26 mouse cellular contexts compared by ENCODE assay signal in the genomic region with DNA sequence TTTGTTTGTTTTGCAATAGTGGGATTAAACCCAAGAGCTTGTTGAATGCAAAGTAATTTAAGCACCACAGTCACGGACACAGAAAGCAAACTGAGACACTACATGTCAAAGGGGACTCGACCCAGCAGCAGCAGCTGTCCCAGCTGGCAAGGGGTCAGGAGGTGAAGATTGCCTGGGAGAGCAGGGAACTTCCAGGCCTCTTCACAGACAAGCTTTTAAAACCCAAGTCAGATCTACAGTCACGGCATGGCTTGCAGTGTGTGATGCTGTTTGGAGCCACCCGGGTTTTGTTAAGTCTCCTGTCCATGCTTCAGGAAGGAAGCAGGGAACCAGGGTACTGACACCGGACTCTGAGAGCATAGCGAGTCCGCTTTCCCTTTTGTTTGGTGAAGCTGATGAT.
A peak's percentile ranks its signal among the peaks of the same experiment; 100 is the strongest.
DNase-seq lines count a peak whose midpoint lies in the region; ATAC-seq and TF ChIP-seq lines count a peak whose summit lies in the region.
"Had no signal": no experiment of that assay in that cellular context is flagged by ENCODE, and none has a peak within 500 bp of the region (broad histone marks: within the 10 kb centered on the region; RNA-seq: fewer than 3 reads in every experiment).

No protein-coding gene starts in this region.

- H3ac ChIP-seq in myocyte (ENCODE audit: control insufficient read depth, insufficient read length), result no peak overlapping the region

- no peak overlapping the region for H3K4me2 ChIP-seq in hindbrain, postnatal 0 days (ENCODE audit: low read depth, low read length)
- no peak overlapping the region for H3K4me2 ChIP-seq in midbrain, embryonic 14.5 days (ENCODE audit: low read length)
- H3K4me2 ChIP-seq in myocyte (ENCODE audit: low read depth), result no peak overlapping the region
- H3K4me2 ChIP-seq: embryonic facial prominence, embryonic 12.5 days; intestine, embryonic 15.5 days; kidney, embryonic 15.5 days; liver, embryonic 12.5 days; stomach, embryonic 15.5 days had no signal

- TF ChIP-seq POLR2A in myocyte (IDR thresholded peaks at IDR 0.05; ENCODE audit: insufficient read length, low read depth), result no peak

- 33% methylated on average over 7 of the region's 7 CpGs for WGBS in hindbrain, embryonic 10.5 days
- WGBS in hindbrain, postnatal 0 days, result 50% methylated on average over 7 of the region's 7 CpGs
- WGBS in midbrain, embryonic 10.5 days, result 35% methylated on average over 7 of the region's 7 CpGs
- 42% methylated on average over 7 of the region's 7 CpGs for WGBS in midbrain, embryonic 14.5 days

- H3K79me2 ChIP-seq in myocyte (ENCODE audit: control insufficient read depth, insufficient read depth), result no peaks in the 10 kb centered on the region

- H3K27me3 ChIP-seq in hindbrain, embryonic 10.5 days (ENCODE audit: insufficient read depth, poor library complexity, severe bottlenecking), result peaks cover 18% of the 10 kb centered on the region; the same call in 1 of the 2 replicates
- H3K27me3 ChIP-seq in hindbrain, postnatal 0 days (ENCODE audit: insufficient read depth, low read length), result no peaks in the 10 kb centered on the region
- peaks cover 69% of the 10 kb centered on the region for H3K27me3 ChIP-seq in midbrain, embryonic 10.5 days (ENCODE audit: low read depth, poor library complexity, severe bottlenecking)
- no peaks in the 10 kb centered on the region for H3K27me3 ChIP-seq in midbrain, embryonic 14.5 days (ENCODE audit: control insufficient read depth, insufficient read depth, low read length)
- no peaks in the 10 kb centered on the region for H3K27me3 ChIP-seq in myocyte (ENCODE audit: control insufficient read depth, insufficient read depth, insufficient read length)
- H3K27me3 ChIP-seq: embryonic facial prominence, embryonic 12.5 days; intestine, embryonic 15.5 days; Patski; stomach, embryonic 15.5 days had no signal

- TF ChIP-seq CTCF in hindbrain, postnatal 0 days (IDR thresholded peaks at IDR 0.05; ENCODE audit: low read depth), result no peak

- H3K4me1 ChIP-seq in hindbrain, embryonic 10.5 days (replicated peaks), result peaks cover 50% of the 10 kb centered on the region
- H3K4me1 ChIP-seq in hindbrain, postnatal 0 days (ENCODE audit: insufficient read depth, low read length), result 0 out of 2 replicates have a peak, but pooled peaks cover 12% of the 10 kb centered on the region
- H3K4me1 ChIP-seq in midbrain, embryonic 10.5 days, result peaks cover 52% of the 10 kb centered on the region
- peaks cover 10% of the 10 kb centered on the region; the same call in 1 of the 2 replicates for H3K4me1 ChIP-seq in midbrain, embryonic 14.5 days (ENCODE audit: control insufficient read depth, insufficient read depth, low read length)

- no peak for ATAC-seq in hindbrain, postnatal 0 days
- ATAC-seq in midbrain, embryonic 14.5 days (ENCODE audit: low FRiP score, low TSS enrichment), result no peak
- ATAC-seq: forebrain, embryonic 14.5 days; hindbrain, embryonic 16.5 days; intestine, embryonic 15.5 days; liver, embryonic 12.5 days; liver, postnatal 0 days; lung, postnatal 0 days; Patski had no signal

- no peaks in the 10 kb centered on the region for H3K36me3 ChIP-seq in hindbrain, embryonic 10.5 days
- no peaks in the 10 kb centered on the region for H3K36me3 ChIP-seq in hindbrain, postnatal 0 days (ENCODE audit: insufficient read depth, low read length)
- no peaks in the 10 kb centered on the region for H3K36me3 ChIP-seq in midbrain, embryonic 10.5 days
- H3K36me3 ChIP-seq in midbrain, embryonic 14.5 days (ENCODE audit: control insufficient read depth, insufficient read depth, low read length), result no peaks in the 10 kb centered on the region
- no peaks in the 10 kb centered on the region for H3K36me3 ChIP-seq in myocyte (ENCODE audit: control insufficient read depth, insufficient read depth)
- H3K36me3 ChIP-seq: embryonic facial prominence, embryonic 12.5 days; intestine, embryonic 15.5 days; kidney, embryonic 15.5 days; liver, embryonic 12.5 days; stomach, embryonic 15.5 days had no signal

- no peak overlapping the region for H3K4me3 ChIP-seq in hindbrain, embryonic 10.5 days
- no peak overlapping the region for H3K4me3 ChIP-seq in hindbrain, postnatal 0 days (ENCODE audit: low read length)
- no peak overlapping the region for H3K4me3 ChIP-seq in midbrain, embryonic 10.5 days
- H3K4me3 ChIP-seq in midbrain, embryonic 14.5 days (replicated peaks; ENCODE audit: low read depth, low read length), result no peak overlapping the region
- no peak overlapping the region for H3K4me3 ChIP-seq in myocyte
- H3K4me3 ChIP-seq: embryonic facial prominence, embryonic 12.5 days; intestine, embryonic 15.5 days; kidney, embryonic 15.5 days; liver, embryonic 12.5 days; stomach, embryonic 15.5 days had no signal

- no peaks in the 10 kb centered on the region for H3K9me3 ChIP-seq in hindbrain, embryonic 10.5 days
- H3K9me3 ChIP-seq in hindbrain, postnatal 0 days (ENCODE audit: low read length), result no peaks in the 10 kb centered on the region
- no peaks in the 10 kb centered on the region for H3K9me3 ChIP-seq in midbrain, embryonic 10.5 days (replicated peaks)
- no peaks in the 10 kb centered on the region for H3K9me3 ChIP-seq in midbrain, embryonic 14.5 days (ENCODE audit: control insufficient read depth, low read length)
- H3K9me3 ChIP-seq: embryonic facial prominence, embryonic 12.5 days; intestine, embryonic 15.5 days; liver, embryonic 12.5 days; stomach, embryonic 15.5 days had no signal

- DNase-seq in hindbrain, embryonic 10.5 days (ENCODE audit: low spot score), result peak; percentile 66
- no peak for DNase-seq in hindbrain, postnatal 0 days (ENCODE audit: low spot score)
- peak; percentile 59 for DNase-seq in midbrain, embryonic 10.5 days (ENCODE audit: low spot score)
- no peak for DNase-seq in midbrain, embryonic 14.5 days
- DNase-seq in embryo, embryonic 10.5 days (ENCODE audit: low spot score), result peak; percentile 72
- DNase-seq in thymus, postnatal 14 days, result no peak
- DNase-seq in lung, adult 18-20 months, result no peak
- DNase-seq: adrenal gland, postnatal 14 days; cerebellum, adult 11 months; cerebellum, adult 9-10 months; gastrocnemius, postnatal 36 days; heart, postnatal 14 days; liver, postnatal 0 days; retina, postnatal 1 day; right cerebral cortex, postnatal 14 days had no signal

- H3K27ac ChIP-seq in hindbrain, embryonic 10.5 days, result peak overlapping the region; percentile 29; the same call in 1 of the 2 replicates
- no peak overlapping the region for H3K27ac ChIP-seq in hindbrain, postnatal 0 days
- no peak overlapping the region for H3K27ac ChIP-seq in midbrain, embryonic 10.5 days (replicated peaks)
- H3K27ac ChIP-seq in midbrain, embryonic 14.5 days (replicated peaks; ENCODE audit: low read depth, low read length), result no peak overlapping the region
- H3K27ac ChIP-seq: embryonic facial prominence, embryonic 12.5 days; intestine, embryonic 15.5 days; kidney, embryonic 15.5 days; liver, embryonic 12.5 days; macrophage; stomach, embryonic 15.5 days had no signal

- H3K9ac ChIP-seq in hindbrain, postnatal 0 days (replicated peaks; ENCODE audit: low read length), result no peak overlapping the region
- H3K9ac ChIP-seq in midbrain, embryonic 14.5 days (replicated peaks; ENCODE audit: low read length), result no peak overlapping the region
- H3K9ac ChIP-seq: embryonic facial prominence, embryonic 12.5 days; intestine, embryonic 15.5 days; kidney, embryonic 15.5 days; liver, embryonic 12.5 days; liver, postnatal 0 days; stomach, embryonic 15.5 days had no signal

TF ChIP-seq in myocyte, 11 proteins besides CTCF, POLR2A, EP300 and RAD21:
- TF ChIP-seq MYOG (IDR thresholded peaks at IDR 0.05; ENCODE audit: control insufficient read depth in 1 of 3, insufficient read depth in 1 of 3, insufficient read length in 2 of 3, low read depth in 2 of 3) (peak in 1 of 3 experiments; percentile 45), TCF3 (IDR thresholded peaks at IDR 0.05; ENCODE audit: insufficient read length, low read depth) (no peak), MYOD1 (IDR thresholded peaks at IDR 0.05; ENCODE audit: control insufficient read depth in 1 of 3, insufficient read length in 2 of 3, low read depth in 2 of 3) (peak in 2 of 3 experiments; percentile 14 to 58)

Comparison
In these comparisons a context has a peak if more than half of its experiments do, and no peak if none do; other contexts are left out.
1. DNase-seq: peak in hindbrain, embryonic 10.5 days (single experiment), midbrain, embryonic 10.5 days (single experiment) and embryo, embryonic 10.5 days (single experiment); none in hindbrain, postnatal 0 days (single experiment), midbrain, embryonic 14.5 days (single experiment), thymus, postnatal 14 days (single experiment) and lung, adult 18-20 months (0 of 2).